Mouse (Mus musculus) stomach, embryonic 14.5 days (tissue): Measurements from ENCODE around the gene Abcg1. TPM values are rescaled to one million over a fixed set of nuclear protein-coding genes. Genes with fewer than 3 reads are reported as not detected.

ENCODE experiments used
- ATAC-seq: fragments of 200-750 bp; cut with Nextera tagmentation; 2 replicates; pipeline ENCODE4 v1.8.0; 2017; ENCODE audit warnings: low read depth, moderate TSS enrichment; ENCODE audit not compliant: insufficient number of reproducible peaks, insufficient read depth, low FRiP score
- H3K27ac ChIP-seq: fragments of 300-500 bp; sonication (generic); 2 replicates; pipeline ENCODE4 v1.5.1; 2014; ENCODE audit warnings: mild to moderate bottlenecking, low read length, moderate library complexity, mixed read lengths
- H3K27me3 ChIP-seq: fragments of 300-500 bp; sonication (generic); 2 replicates; pipeline ENCODE4 v1.6.1; 2014; ENCODE audit warnings: low read length, control low read depth, mixed read lengths; ENCODE audit not compliant: control insufficient read depth, insufficient read depth
- H3K36me3 ChIP-seq: fragments of 300-500 bp; sonication (generic); 2 replicates; pipeline ENCODE4 v1.6.1; 2014; ENCODE audit warnings: mild to moderate bottlenecking, control low read depth, low read length, moderate library complexity, mixed read lengths; ENCODE audit not compliant: control insufficient read depth, insufficient read depth
- H3K4me1 ChIP-seq: fragments of 300-500 bp; sonication (generic); 2 replicates; pipeline ENCODE4 v1.6.1; 2014; ENCODE audit warnings: low read length, control low read depth, mixed read lengths; ENCODE audit not compliant: control insufficient read depth, insufficient read depth
- H3K4me2 ChIP-seq: fragments of 300-500 bp; sonication (generic); replicated peaks from 2 replicates; pipeline ENCODE4 v1.6.1; 2014; ENCODE audit warnings: low read depth, low read length, control low read depth
- H3K4me3 ChIP-seq: fragments of 300-500 bp; sonication (generic); 2 replicates; pipeline ENCODE4 v1.5.1; 2014; ENCODE audit warnings: low read depth, low read length, control low read depth
- H3K9ac ChIP-seq: fragments of 300-500 bp; sonication (generic); replicated peaks from 2 replicates; pipeline ENCODE4 v1.6.1; 2014; ENCODE audit warnings: low read depth, mild to moderate bottlenecking, control low read depth, low read length, moderate library complexity, mixed read lengths
- H3K9me3 ChIP-seq: fragments of 300-500 bp; sonication (generic); 2 replicates; pipeline ENCODE4 v1.6.1; 2016; ENCODE audit warnings: low read depth, low read length, control low read depth; ENCODE audit not compliant: control insufficient read depth
- WGBS: fragments of 180-500 bp; shearing (Covaris S2); extraction: QIAGEN DNeasy Blood & Tissue Kit; methylation state at CpG from one replicate; pipeline ENCODE4 v1.1.7; 2014; 5-methylcytosine and 5-hydroxymethylcytosine counted together
- polyA plus RNA-seq: library from polyadenylated mRNA; unstranded; fragments of >200 nt; fragmentation: Nextera tagmentation; extraction: Ambion mirVana; gene quantifications from 2 replicates; pipeline ENCODE4 v1.2.1, GENCODE M21; 2014

The Abcg1 gene
- polyA plus RNA-seq, 1 experiment from 2014 or later = 6.6 TPM

- no peak for ATAC-seq
- no peak overlapping the region for H3K4me3 ChIP-seq
- no peaks in the 10 kb centered on the region; the same call in 1 of the 2 replicates for H3K4me1 ChIP-seq
- no peaks in the 10 kb centered on the region for H3K9me3 ChIP-seq
- H3K27ac ChIP-seq = no peak overlapping the region
- no peaks in the 10 kb centered on the region for H3K27me3 ChIP-seq
- no peaks in the 10 kb centered on the region for H3K36me3 ChIP-seq
- no peak overlapping the region for H3K4me2 ChIP-seq
- H3K9ac ChIP-seq = no peak overlapping the region
- 32% methylated on average over 3 of the region's 3 CpGs for WGBS
Measured at GRCm38 (mm10) chr17:31136291-31136690, 78.8 kb downstream of the Abcg1 start.

DNA sequence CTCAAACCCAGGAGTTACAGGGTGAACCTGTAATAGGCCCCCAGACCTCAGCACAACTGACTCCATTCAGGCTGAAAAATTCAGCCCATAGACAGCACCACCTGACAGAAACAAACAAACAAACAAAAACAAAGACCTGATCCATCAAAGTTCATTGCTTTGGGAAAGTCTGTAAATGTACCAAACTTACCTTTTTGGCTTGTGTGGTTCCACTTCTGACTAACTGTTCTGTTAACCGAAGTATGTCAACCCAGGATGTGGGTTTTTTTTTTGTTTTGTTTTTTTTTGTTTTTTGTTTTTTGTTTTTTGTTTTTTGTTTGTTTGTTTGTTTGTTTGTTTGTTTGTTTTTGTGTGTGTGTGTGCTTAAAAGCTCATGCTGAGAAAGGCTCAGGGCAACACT, 79.3 kb downstream of the Abcg1 start:
- Histone ChIP-seq H3K4me3 (no peak overlapping the region), H3K4me2 (no peak overlapping the region), H3K4me1 (no peaks in the 10 kb centered on the region; the same call in 1 of the 2 replicates), H3K27me3 (no peaks in the 10 kb centered on the region), H3K36me3 (no peaks in the 10 kb centered on the region), H3K9me3 (no peaks in the 10 kb centered on the region), H3K9ac (no peak overlapping the region), H3K27ac (no peak overlapping the region)
- no peak for ATAC-seq
- WGBS = 93% methylated on average over 1 of the region's 1 CpGs

DNA sequence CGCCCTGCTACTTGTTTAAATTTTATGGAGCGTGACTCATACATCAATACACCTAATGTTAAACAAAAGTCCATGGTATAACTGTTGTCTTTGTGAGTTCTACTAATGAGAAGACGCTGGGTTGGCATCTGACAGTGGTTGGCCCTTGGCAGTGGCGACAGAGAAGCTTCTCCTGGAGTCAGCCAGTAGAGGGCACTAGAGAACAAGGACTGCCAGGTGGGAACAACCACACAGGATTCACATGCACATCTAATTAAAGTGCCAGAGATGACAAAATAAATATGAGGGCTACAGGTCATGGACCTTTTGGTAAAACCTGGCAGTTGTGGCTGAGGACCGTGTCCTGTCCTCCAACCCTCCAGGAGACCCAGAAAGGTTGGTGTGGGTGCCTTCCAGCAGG, 80.9 kb downstream of the Abcg1 start:
- Histone ChIP-seq H3K9me3 (no peaks in the 10 kb centered on the region), H3K4me3 (no peak overlapping the region), H3K27ac (no peak overlapping the region), H3K27me3 (no peaks in the 10 kb centered on the region), H3K36me3 (no peaks in the 10 kb centered on the region), H3K4me1 (no peaks in the 10 kb centered on the region; the same call in 1 of the 2 replicates), H3K4me2 (no peak overlapping the region), H3K9ac (no peak overlapping the region)
- no peak for ATAC-seq
- WGBS = 17% methylated on average over 5 of the region's 5 CpGs

DNA sequence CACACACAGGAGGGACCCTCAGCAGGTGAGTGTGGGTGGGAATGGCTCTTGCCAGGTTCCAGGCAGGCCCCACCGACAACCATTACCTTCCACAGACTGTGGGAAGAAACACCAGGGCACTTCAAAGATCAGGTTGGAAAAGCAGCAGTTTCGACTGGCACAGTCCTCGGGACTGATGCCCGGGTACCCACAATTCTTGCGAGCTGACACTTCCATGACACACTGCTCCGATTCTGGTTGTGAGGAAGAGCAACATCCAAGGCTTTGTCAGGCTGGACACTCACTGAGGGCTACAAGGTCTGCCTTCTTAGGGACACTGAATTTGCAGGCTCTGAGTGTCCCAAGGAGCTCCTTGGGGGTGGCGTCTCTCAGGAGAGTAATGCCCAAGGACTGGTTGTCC, 84.6 kb downstream of the Abcg1 start:
- H3K27ac ChIP-seq = no peak overlapping the region
- no peaks in the 10 kb centered on the region for H3K36me3 ChIP-seq
- WGBS = 89% methylated on average over 7 of the region's 7 CpGs
- H3K4me3 ChIP-seq = no peak overlapping the region
- H3K27me3 ChIP-seq = no peaks in the 10 kb centered on the region
- H3K4me2 ChIP-seq = no peak overlapping the region
- H3K4me1 ChIP-seq = 0 out of 2 replicates have a peak, but pooled peaks cover 4% of the 10 kb centered on the region
- no peak for ATAC-seq
- no peak overlapping the region for H3K9ac ChIP-seq
- H3K9me3 ChIP-seq = no peaks in the 10 kb centered on the region

GRCm38 (mm10) chr17:31144040-31145037, 86.9 kb downstream of the Abcg1 start, which contains the start of gene Tff2:
Gene Tff2, minus strand, starts transcription at chr17:31144282.
- Histone ChIP-seq H3K9ac (no peak within 1 kb of the TSS), H3K27me3 (no peaks in the 10 kb centered on the region), H3K36me3 (no peaks in the 10 kb centered on the region), H3K4me3 (no peak within 1 kb of the TSS), H3K4me2 (no peak within 1 kb of the TSS), H3K9me3 (no peaks in the 10 kb centered on the region), H3K4me1 (0 out of 2 replicates have a peak, but pooled peaks cover 4% of the 10 kb centered on the region), H3K27ac (no peak within 1 kb of the TSS)
- peak; percentile 60; the same call in 1 of the 2 replicates for ATAC-seq
- 52% methylated on average over 15 of the region's 15 CpGs for WGBS

GRCm38 (mm10) chr17:31145998-31146397, 88.5 kb downstream of the Abcg1 start:
- no peaks in the 10 kb centered on the region for H3K9me3 ChIP-seq
- H3K27me3 ChIP-seq = no peaks in the 10 kb centered on the region
- WGBS = 82% methylated on average over 9 of the region's 9 CpGs
- H3K4me3 ChIP-seq = no peak overlapping the region
- H3K4me2 ChIP-seq = no peak overlapping the region
- H3K4me1 ChIP-seq = 0 out of 2 replicates have a peak, but pooled peaks cover 4% of the 10 kb centered on the region
- H3K27ac ChIP-seq = no peak overlapping the region
- no peak for ATAC-seq
- no peak overlapping the region for H3K9ac ChIP-seq
- H3K36me3 ChIP-seq = no peaks in the 10 kb centered on the region

GRCm38 (mm10) chr17:31152512-31152911, 95.0 kb downstream of the Abcg1 start:
- Histone ChIP-seq H3K9me3 (no peaks in the 10 kb centered on the region), H3K27ac (no peak overlapping the region), H3K9ac (no peak overlapping the region), H3K27me3 (no peaks in the 10 kb centered on the region), H3K4me1 (no peaks in the 10 kb centered on the region), H3K4me3 (no peak overlapping the region), H3K36me3 (no peaks in the 10 kb centered on the region), H3K4me2 (no peak overlapping the region)
- 58% methylated on average over 5 of the region's 5 CpGs for WGBS
- ATAC-seq = no peak

DNA sequence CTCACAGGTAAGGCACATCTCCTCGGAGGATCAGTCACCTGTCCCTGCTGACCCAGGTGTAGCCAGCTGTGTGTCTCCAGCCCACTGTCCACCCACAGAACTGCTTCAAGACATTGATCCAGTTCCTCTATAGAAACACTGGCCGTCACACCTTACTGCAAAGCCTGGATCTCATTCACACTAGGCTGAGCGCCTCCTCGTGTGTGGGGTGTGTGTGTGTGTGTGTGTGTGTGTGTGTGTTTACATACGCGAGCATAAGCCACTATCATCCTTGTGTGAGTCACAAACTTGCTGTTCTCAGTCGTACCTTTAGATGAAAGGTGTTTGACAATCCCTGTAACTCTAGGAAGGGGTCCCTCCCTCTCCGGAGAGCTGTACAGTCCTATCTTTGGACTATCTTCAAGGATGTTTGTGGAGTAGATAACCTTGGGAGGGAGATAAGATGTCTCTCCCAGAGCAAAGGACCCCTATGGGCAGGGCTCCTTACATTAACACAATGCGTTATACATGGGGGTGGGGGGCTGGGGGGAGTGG, 95.6 kb downstream of the Abcg1 start:
- Histone ChIP-seq H3K27ac (no peak overlapping the region), H3K27me3 (no peaks in the 10 kb centered on the region), H3K9me3 (no peaks in the 10 kb centered on the region), H3K4me3 (no peak overlapping the region), H3K9ac (no peak overlapping the region), H3K36me3 (no peaks in the 10 kb centered on the region), H3K4me2 (no peak overlapping the region), H3K4me1 (no peaks in the 10 kb centered on the region)
- ATAC-seq = peak; percentile 46; the same call in 1 of the 2 replicates
- WGBS = 67% methylated on average over 9 of the region's 9 CpGs
